Mouse (Mus musculus): ENCODE data around the gene Atrnl1. TPM values are rescaled to one million over a fixed set of nuclear protein-coding genes. Genes with fewer than 3 reads are reported as not detected.

Gene Atrnl1
- polyA plus RNA-seq, 1 experiment, result 8.8 TPM

DNA sequence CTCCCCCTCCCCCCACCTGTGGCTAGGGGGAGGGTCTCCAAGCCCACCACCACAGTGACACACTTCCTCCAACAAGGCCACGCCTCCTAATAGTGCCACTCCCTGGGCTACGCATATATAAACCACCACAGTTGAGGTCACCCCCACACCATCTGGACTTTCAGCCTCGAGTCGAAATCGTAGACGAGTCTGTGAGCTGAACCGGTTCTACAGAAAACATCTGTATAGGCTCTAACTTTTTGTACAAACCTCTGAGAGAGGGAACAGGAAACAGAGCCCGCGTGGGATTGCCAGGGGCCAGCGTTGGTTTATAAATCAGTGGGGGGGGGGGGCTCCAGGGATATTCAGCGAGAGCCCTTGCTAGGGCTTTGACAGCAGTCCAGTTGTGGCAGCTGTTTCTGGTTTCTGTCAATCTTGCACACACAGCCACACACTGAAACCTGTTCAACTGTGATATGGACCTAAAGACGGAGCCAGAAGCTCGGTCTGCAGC lies 508.9 kb downstream of the Atrnl1 start:
- TF ChIP-seq POLR2A (IDR thresholded peaks at IDR 0.05; ENCODE audit: borderline replicate concordance, low read depth, low read length) (no peak), CTCF (IDR thresholded peaks at IDR 0.05; ENCODE audit: low read depth, low read length) (no peak)
- Histone ChIP-seq H3K27ac (ENCODE audit: insufficient read depth, low read depth, low read length) (no peak overlapping the region), H3K4me1 (ENCODE audit: control insufficient read depth, insufficient read depth, low read length) (peaks cover 14% of the 10 kb centered on the region), H3K4me3 (ENCODE audit: insufficient read depth, low read length) (no peak overlapping the region)

DNA sequence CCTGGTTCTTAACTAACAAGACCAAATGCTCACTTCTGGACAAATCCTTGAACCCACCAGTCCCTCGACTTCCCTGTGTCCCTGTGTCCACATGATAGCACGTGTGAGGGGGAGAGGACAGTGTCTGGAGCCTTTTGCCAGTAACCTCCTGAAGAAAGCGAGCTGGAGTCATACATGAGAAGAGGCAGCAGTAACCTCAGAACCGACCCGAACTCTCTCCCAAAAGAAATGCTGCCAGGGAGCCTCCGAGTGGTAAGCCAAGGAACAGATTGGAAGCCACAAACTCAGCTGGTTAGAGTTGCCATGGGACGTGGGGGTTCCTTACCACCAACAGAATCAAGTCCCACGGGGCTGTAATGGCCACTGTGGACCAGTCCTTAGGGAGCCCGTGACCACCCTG lies 509.8 kb downstream of the Atrnl1 start:
- Histone ChIP-seq H3K4me1 (ENCODE audit: control insufficient read depth, insufficient read depth, low read length) (peaks cover 12% of the 10 kb centered on the region), H3K27ac (ENCODE audit: insufficient read depth, low read depth, low read length) (no peak overlapping the region), H3K4me3 (ENCODE audit: insufficient read depth, low read length) (no peak overlapping the region)
- no peak for TF ChIP-seq POLR2A (IDR thresholded peaks at IDR 0.05; ENCODE audit: borderline replicate concordance, low read depth, low read length)
- TF ChIP-seq CTCF (IDR thresholded peaks at IDR 0.05; ENCODE audit: low read depth, low read length), result no peak

DNA sequence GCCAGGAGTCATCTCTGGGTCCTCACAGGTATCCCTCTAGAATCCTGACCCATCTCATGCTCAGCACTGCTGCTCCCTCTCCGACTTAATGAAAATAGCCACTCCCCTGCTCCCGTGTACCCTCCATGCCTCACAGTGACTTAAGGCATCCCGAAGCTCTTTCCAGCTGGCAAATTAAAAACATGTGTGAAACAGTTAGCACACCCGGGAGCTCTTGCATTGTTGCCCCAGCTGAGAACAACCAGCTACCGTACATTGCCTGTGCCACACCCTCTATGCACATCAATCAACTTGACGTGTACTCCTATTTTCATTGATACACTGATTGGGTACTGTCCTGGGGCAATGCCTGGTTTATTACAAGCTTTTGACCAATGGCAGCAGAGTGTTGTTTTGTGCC lies 510.8 kb downstream of the Atrnl1 start:
- Histone ChIP-seq H3K4me1 (ENCODE audit: control insufficient read depth, insufficient read depth, low read length) (peaks cover 7% of the 10 kb centered on the region), H3K4me3 (ENCODE audit: insufficient read depth, low read length) (no peak overlapping the region), H3K27ac (ENCODE audit: insufficient read depth, low read depth, low read length) (no peak overlapping the region)
- TF ChIP-seq CTCF (IDR thresholded peaks at IDR 0.05; ENCODE audit: low read depth, low read length) (no peak), POLR2A (IDR thresholded peaks at IDR 0.05; ENCODE audit: borderline replicate concordance, low read depth, low read length) (no peak)

DNA sequence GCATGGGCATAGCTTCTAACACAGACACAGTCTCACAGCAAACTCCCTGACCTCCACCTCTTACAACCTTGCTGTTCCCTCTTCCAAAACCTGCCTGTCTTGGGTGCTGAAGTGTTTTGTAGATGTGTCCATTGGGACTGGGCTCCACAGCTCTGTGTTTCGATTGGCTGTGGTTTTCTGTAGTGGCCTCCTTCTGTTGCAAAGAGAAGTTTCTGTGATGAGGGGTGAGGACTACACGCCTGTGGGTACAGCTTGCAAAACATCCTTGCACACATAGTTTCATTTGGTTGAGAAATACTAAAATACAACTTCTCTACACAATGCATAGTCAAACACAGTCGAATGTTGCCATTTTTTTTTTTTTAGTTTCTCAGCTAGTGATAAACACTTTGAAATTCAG lies 512.8 kb downstream of the Atrnl1 start:
- no peak for TF ChIP-seq POLR2A (IDR thresholded peaks at IDR 0.05; ENCODE audit: borderline replicate concordance, low read depth, low read length)
- TF ChIP-seq CTCF (IDR thresholded peaks at IDR 0.05; ENCODE audit: low read depth, low read length), result no peak
- H3K27ac ChIP-seq (ENCODE audit: insufficient read depth, low read depth, low read length), result no peak overlapping the region

DNA sequence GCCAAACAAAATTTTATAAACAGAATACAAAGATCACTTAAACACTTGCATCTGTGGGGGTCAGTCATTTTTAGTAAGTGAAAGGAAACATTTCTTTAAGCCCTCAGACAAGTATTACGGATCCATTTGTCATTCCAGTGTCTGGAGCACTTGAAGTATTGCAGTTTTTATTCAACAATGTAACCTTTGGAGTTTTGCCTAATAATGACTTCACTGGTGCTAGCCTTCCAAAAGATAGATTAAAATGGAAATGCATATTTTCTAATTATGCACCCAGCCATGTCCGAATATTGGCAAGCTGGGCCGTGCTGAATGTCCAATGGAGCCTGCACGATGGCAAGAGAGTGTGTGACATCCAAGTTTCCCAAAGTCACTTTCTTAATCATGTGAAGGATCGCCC lies 513.7 kb downstream of the Atrnl1 start:
- Histone ChIP-seq H3K4me1 (ENCODE audit: control insufficient read depth, insufficient read depth, low read length) (no peaks in the 10 kb centered on the region), H3K27ac (ENCODE audit: insufficient read depth, low read depth, low read length) (no peak overlapping the region), H3K4me3 (ENCODE audit: insufficient read depth, low read length) (no peak overlapping the region)
- TF ChIP-seq POLR2A (IDR thresholded peaks at IDR 0.05; ENCODE audit: borderline replicate concordance, low read depth, low read length) (no peak), CTCF (IDR thresholded peaks at IDR 0.05; ENCODE audit: low read depth, low read length) (no peak)

More for the DNA sequence above, 512.8 kb downstream of the Atrnl1 start:
- Histone ChIP-seq H3K4me1 (ENCODE audit: control insufficient read depth, insufficient read depth, low read length) (no peaks in the 10 kb centered on the region), H3K4me3 (ENCODE audit: insufficient read depth, low read length) (no peak overlapping the region)

DNA sequence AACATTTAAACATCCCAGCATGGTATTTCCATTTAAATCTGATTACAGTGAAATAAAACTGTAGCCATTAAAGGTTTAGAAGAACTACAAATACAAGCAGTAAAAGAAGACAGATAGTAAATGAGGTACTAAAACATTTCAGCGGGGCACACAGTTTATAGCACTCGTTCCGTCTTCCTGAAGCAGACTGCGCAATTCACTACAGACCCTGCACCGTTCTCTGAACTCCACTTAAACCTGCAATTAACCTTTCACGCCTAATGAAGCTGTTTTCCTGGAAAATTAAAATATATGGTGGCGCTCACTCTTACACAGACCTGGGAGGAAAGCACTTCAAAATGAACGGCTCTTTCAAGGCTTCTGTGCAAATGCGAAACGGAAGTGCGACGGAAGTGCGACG lies 514.2 kb downstream of the Atrnl1 start:
- no peak overlapping the region for H3K27ac ChIP-seq (ENCODE audit: insufficient read depth, low read depth, low read length)
- no peaks in the 10 kb centered on the region for H3K4me1 ChIP-seq (ENCODE audit: control insufficient read depth, insufficient read depth, low read length)
- TF ChIP-seq POLR2A (IDR thresholded peaks at IDR 0.05; ENCODE audit: borderline replicate concordance, low read depth, low read length), result no peak
- TF ChIP-seq CTCF (IDR thresholded peaks at IDR 0.05; ENCODE audit: low read depth, low read length), result no peak
- H3K4me3 ChIP-seq (ENCODE audit: insufficient read depth, low read length), result no peak overlapping the region

DNA sequence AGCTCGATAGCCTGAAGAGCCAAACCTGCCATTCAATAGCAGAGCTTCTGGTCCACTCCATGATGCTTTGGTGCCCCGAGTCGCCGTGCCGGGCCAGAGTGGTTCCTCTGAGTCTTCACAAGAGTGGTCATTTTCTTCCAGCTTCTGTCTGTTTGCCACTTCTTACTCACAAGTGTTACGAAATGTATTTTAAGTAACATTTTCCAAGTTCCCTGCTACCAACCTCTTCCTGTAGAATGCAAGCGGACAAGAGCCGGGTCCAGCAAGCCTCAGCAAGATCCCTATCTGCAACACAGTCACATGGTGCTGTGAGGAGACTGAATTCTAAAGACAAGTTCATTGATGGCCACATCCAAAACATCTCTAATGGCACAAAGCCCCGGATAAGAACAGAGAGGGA lies 521.1 kb downstream of the Atrnl1 start:
- peaks cover 8% of the 10 kb centered on the region; the same call in 1 of the 2 replicates for H3K4me1 ChIP-seq (ENCODE audit: control insufficient read depth, insufficient read depth, low read length)
- H3K4me3 ChIP-seq (ENCODE audit: insufficient read depth, low read length), result no peak overlapping the region
- TF ChIP-seq CTCF (IDR thresholded peaks at IDR 0.05; ENCODE audit: low read depth, low read length) (no peak), POLR2A (IDR thresholded peaks at IDR 0.05; ENCODE audit: borderline replicate concordance, low read depth, low read length) (no peak)
- H3K27ac ChIP-seq (ENCODE audit: insufficient read depth, low read depth, low read length), result no peak overlapping the region

DNA sequence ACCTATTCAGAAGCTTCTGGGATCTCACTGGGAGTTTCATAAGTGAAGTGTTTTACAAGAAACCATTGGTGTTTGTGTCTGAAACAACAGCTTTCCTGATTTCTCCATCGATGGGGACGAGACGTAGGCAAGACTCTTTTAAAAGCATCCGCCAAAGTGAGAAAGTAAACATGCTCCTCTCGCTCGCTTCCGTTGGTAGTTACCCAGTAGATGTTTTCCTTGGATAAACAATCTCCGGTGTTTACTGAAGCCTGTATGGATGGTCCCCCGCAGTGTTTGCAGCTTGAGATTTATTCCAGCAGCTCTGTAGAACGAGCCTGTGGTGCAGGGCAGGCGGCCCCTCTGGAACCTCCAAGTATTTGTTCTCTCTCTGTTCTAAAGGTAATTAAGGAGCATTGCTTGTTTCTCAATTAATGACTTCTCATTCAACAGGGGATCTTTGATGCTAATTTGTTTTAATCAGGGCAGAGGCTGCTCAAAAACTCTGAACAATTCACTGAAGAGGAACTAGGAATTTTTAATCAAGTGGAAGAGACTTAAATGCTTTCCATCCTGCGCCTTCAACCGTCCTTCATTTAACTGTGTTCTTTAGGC lies 529.5 kb downstream of the Atrnl1 start:
- no peak for TF ChIP-seq POLR2A (IDR thresholded peaks at IDR 0.05; ENCODE audit: borderline replicate concordance, low read depth, low read length)
- no peak for TF ChIP-seq CTCF (IDR thresholded peaks at IDR 0.05; ENCODE audit: low read depth, low read length)

DNA sequence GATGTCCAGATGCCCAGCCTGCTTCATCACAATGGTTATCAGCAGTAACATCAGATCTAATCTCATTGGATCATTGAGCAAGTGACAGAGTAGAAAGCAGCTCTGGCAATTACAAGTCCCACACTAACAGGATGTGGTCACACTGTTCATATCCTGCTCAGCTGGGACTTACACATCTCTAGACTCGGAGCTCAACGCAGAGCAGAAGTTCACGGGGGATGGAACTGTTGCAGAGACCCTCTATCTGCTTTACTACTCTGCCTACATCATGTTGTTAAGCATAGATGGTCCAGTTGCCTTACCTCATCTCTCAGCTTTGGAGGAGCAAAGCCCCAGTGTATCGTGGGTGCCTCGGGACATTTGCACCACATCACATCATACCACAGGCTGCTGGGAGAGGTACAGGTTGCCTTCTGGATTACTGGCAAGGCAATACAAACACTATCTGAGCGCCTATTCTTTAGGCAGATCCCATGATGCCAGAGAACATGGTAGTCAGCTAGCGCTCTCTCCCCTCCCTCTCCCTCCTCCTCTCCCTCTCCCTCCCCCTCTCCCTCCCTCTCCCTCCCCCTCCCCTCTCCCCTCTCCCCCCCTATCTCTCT lies 533.1 kb downstream of the Atrnl1 start:
- no peak overlapping the region for H3K27ac ChIP-seq (ENCODE audit: insufficient read depth, low read depth, low read length)
- H3K4me1 ChIP-seq (ENCODE audit: control insufficient read depth, insufficient read depth, low read length), result no peaks in the 10 kb centered on the region
- no peak overlapping the region for H3K4me3 ChIP-seq (ENCODE audit: insufficient read depth, low read length)
- TF ChIP-seq POLR2A (IDR thresholded peaks at IDR 0.05; ENCODE audit: borderline replicate concordance, low read depth, low read length) (no peak), CTCF (IDR thresholded peaks at IDR 0.05; ENCODE audit: low read depth, low read length) (no peak)

More for the DNA sequence above, 529.5 kb downstream of the Atrnl1 start:
- H3K4me1 ChIP-seq (ENCODE audit: control insufficient read depth, insufficient read depth, low read length), result no peaks in the 10 kb centered on the region
- no peak overlapping the region for H3K4me3 ChIP-seq (ENCODE audit: insufficient read depth, low read length)
- H3K27ac ChIP-seq (ENCODE audit: insufficient read depth, low read depth, low read length), result no peak overlapping the region

DNA sequence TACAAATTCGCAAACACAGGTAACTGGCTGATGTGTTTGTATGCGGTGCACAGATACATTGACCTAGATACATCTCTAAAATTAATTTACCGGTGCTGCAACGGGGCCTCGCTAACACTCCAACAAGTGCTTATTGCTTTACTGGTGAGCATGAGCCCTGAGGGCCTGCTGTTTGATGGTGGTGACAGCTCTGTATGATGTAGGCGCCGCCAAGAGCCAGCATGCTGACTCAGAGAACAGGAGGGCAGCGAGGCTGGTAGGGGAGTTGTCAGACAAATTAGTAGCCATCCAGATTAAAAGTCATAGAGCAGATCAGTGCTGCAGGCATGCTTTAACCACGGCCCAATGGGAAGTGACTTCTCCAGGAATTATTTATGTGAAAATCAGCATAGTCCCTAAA lies 534.7 kb downstream of the Atrnl1 start:
- TF ChIP-seq POLR2A (IDR thresholded peaks at IDR 0.05; ENCODE audit: borderline replicate concordance, low read depth, low read length), result no peak
- no peak for TF ChIP-seq CTCF (IDR thresholded peaks at IDR 0.05; ENCODE audit: low read depth, low read length)
- H3K4me3 ChIP-seq (ENCODE audit: insufficient read depth, low read length), result no peak overlapping the region
- no peaks in the 10 kb centered on the region for H3K4me1 ChIP-seq (ENCODE audit: control insufficient read depth, insufficient read depth, low read length)
- H3K27ac ChIP-seq (ENCODE audit: insufficient read depth, low read depth, low read length), result no peak overlapping the region
